Mouse (Mus musculus): Measurements from ENCODE around the gene Dync1i1.

- TF ChIP-seq EP300 (IDR thresholded peaks at IDR 0.05; ENCODE audit: low read depth) (no peak), CTCF (IDR thresholded peaks at IDR 0.05; ENCODE audit: low read depth) (no peak)
Observed at GRCm38 (mm10) chr6:5911295-5911694, 185.9 kb downstream of the Dync1i1 start.

Measured in heart, postnatal 0 days (tissue).